Mouse (Mus musculus): ENCODE data around the gene Nemf. TPM values are rescaled to one million over a fixed set of nuclear protein-coding genes. Genes with fewer than 3 reads are reported as not detected.

Gene Nemf
- polyA plus RNA-seq, 1 experiment from 2014 or later = 103 TPM

GRCm38 (mm10) chr12:69298281-69298680 lies 58.7 kb downstream of the Nemf start:
- H3K4me1 ChIP-seq = peaks cover 28% of the 10 kb centered on the region
- WGBS = 90% methylated on average over 4 of the region's 4 CpGs
- H3K27me3 ChIP-seq = no peaks in the 10 kb centered on the region
- H3K9me3 ChIP-seq = no peaks in the 10 kb centered on the region
- peak overlapping the region; percentile 80 for H3K4me2 ChIP-seq (replicated peaks)
- no peak overlapping the region for H3K27ac ChIP-seq
- no peak overlapping the region for H3K9ac ChIP-seq
- no peak for ATAC-seq (ENCODE audit: low FRiP score, low read depth)
- peak overlapping the region; percentile 97 for H3K4me3 ChIP-seq
- peaks cover 32% of the 10 kb centered on the region for H3K36me3 ChIP-seq

GRCm38 (mm10) chr12:69297411-69298150 lies 59.4 kb downstream of the Nemf start:
- Histone ChIP-seq H3K9me3 (no peaks in the 10 kb centered on the region), H3K27me3 (no peaks in the 10 kb centered on the region), H3K4me1 (peaks cover 28% of the 10 kb centered on the region), H3K4me3 (peak overlapping the region; percentile 97), H3K27ac (peak overlapping the region; percentile 93; the same call in 1 of the 2 replicates), H3K36me3 (peaks cover 26% of the 10 kb centered on the region), H3K4me2 (replicated peaks) (peak overlapping the region; percentile 80), H3K9ac (peak overlapping the region; percentile 98)
- 18% methylated on average over 20 of the region's 20 CpGs for WGBS
- ATAC-seq (ENCODE audit: low FRiP score, low read depth) = no peak

- peak within 1 kb of the TSS; percentile 97 for H3K4me3 ChIP-seq
- H3K36me3 ChIP-seq = peaks cover 18% of the 10 kb centered on the region
- peak within 1 kb of the TSS; percentile 80 for H3K4me2 ChIP-seq (replicated peaks)
- peaks cover 28% of the 10 kb centered on the region for H3K4me1 ChIP-seq
- WGBS = under 1% methylated on average over 98 of the region's 98 CpGs
- H3K27ac ChIP-seq = peak within 1 kb of the TSS; percentile 93
- no peaks in the 10 kb centered on the region for H3K27me3 ChIP-seq
- no peaks in the 10 kb centered on the region for H3K9me3 ChIP-seq
- peak within 1 kb of the TSS; percentile 98 for H3K9ac ChIP-seq
- peak; percentile 92 for ATAC-seq (ENCODE audit: low FRiP score, low read depth)
These were observed 60.2 kb downstream of the Nemf start, which contains the start of gene Klhdc2 for GRCm38 (mm10) chr12:69296511-69297410. Klhdc2 (plus strand) TSS chr12:69296681.

- peaks cover 28% of the 10 kb centered on the region for H3K4me1 ChIP-seq
- peaks cover 9% of the 10 kb centered on the region for H3K36me3 ChIP-seq
- H3K9me3 ChIP-seq = no peaks in the 10 kb centered on the region
- peak overlapping the region; percentile 80 for H3K4me2 ChIP-seq (replicated peaks)
- 82% methylated on average over 4 of the region's 4 CpGs for WGBS
- H3K27me3 ChIP-seq = no peaks in the 10 kb centered on the region
- H3K4me3 ChIP-seq = peak overlapping the region; percentile 97
- no peak for ATAC-seq (ENCODE audit: low FRiP score, low read depth)
- H3K27ac ChIP-seq = peak overlapping the region; percentile 93; the same call in 1 of the 2 replicates
- H3K9ac ChIP-seq = peak overlapping the region; percentile 98
These were observed 61.3 kb downstream of the Nemf start for GRCm38 (mm10) chr12:69295651-69296050.

DNA sequence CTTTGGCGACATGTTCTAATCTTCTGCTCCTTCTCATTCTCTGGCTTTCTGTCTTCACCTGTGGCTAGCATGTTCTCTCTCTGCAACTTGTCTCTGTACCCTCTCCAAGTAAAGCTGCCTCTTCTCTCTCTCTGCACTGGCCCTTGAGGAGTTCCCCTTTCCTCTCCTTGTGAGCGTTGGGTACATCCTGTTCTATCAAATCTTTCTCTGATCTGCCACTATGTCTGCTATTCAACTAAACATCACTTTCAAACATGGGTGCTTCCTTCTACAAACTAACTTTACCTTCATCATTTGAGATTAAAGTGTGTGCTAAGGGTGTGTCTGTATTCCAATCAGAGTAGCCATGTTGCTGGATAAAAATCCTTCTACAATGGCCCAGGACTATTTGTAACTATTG lies 62.0 kb downstream of the Nemf start:
- Histone ChIP-seq H3K9ac (no peak overlapping the region), H3K27me3 (no peaks in the 10 kb centered on the region), H3K36me3 (0 out of 2 replicates have a peak, but pooled peaks cover 5% of the 10 kb centered on the region), H3K4me1 (peaks cover 28% of the 10 kb centered on the region), H3K4me2 (replicated peaks) (no peak overlapping the region), H3K27ac (no peak overlapping the region), H3K4me3 (no peak overlapping the region), H3K9me3 (no peaks in the 10 kb centered on the region)
- ATAC-seq (ENCODE audit: low FRiP score, low read depth) = no peak
- WGBS = 87% methylated on average over 2 of the region's 2 CpGs

DNA sequence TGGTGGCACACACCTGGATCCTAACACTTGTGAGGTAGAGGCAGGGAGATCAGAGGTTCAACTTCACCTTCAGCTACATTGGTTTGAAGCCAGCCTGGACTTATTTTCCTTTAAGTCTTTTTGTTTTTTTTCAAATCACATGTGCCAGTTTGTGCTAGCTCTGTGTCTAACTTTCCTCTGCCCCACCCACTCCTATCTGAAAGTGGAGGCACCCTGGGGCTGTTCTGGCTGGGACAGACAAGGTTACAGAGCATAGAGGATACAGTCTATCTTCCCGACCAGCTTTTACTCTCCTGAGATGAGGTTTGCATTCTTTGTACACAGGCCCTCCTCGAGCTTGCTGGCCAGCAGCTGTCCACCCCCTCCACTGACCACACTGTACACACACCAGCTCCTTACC lies 63.1 kb downstream of the Nemf start:
- H3K4me1 ChIP-seq = peaks cover 20% of the 10 kb centered on the region
- H3K9me3 ChIP-seq = no peaks in the 10 kb centered on the region
- 52% methylated on average over 2 of the region's 2 CpGs for WGBS
- no peak overlapping the region for H3K9ac ChIP-seq
- no peak for ATAC-seq (ENCODE audit: low FRiP score, low read depth)
- no peaks in the 10 kb centered on the region for H3K27me3 ChIP-seq
- H3K27ac ChIP-seq = no peak overlapping the region
- no peak overlapping the region for H3K4me3 ChIP-seq
- 0 out of 2 replicates have a peak, but pooled peaks cover 5% of the 10 kb centered on the region for H3K36me3 ChIP-seq
- H3K4me2 ChIP-seq (replicated peaks) = no peak overlapping the region

DNA sequence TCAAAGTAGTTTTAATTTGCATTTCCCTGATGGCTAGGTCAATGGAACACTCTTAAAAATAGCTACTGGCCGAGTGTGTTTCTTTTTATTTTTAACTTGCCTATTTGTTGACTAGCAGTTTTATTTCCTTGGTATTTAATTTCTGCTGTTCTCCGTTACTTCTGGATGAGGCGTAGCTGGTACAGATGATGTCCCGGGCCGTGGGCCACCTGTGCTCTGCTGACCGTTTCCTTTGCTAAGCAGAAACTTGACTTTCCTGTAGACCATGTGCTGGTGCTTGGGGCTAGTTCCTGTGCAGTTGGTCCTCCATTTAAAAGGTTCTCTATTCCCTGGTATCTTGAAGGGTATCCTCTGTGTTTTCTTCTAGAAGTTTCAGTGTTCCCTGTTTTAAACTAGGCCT lies 64.6 kb downstream of the Nemf start:
- Histone ChIP-seq H3K9me3 (no peaks in the 10 kb centered on the region), H3K36me3 (no peaks in the 10 kb centered on the region), H3K9ac (no peak overlapping the region), H3K4me3 (no peak overlapping the region), H3K27ac (no peak overlapping the region), H3K4me1 (peaks cover 6% of the 10 kb centered on the region), H3K4me2 (replicated peaks) (no peak overlapping the region), H3K27me3 (no peaks in the 10 kb centered on the region)
- 83% methylated on average over 6 of the region's 6 CpGs for WGBS
- ATAC-seq (ENCODE audit: low FRiP score, low read depth) = no peak

DNA sequence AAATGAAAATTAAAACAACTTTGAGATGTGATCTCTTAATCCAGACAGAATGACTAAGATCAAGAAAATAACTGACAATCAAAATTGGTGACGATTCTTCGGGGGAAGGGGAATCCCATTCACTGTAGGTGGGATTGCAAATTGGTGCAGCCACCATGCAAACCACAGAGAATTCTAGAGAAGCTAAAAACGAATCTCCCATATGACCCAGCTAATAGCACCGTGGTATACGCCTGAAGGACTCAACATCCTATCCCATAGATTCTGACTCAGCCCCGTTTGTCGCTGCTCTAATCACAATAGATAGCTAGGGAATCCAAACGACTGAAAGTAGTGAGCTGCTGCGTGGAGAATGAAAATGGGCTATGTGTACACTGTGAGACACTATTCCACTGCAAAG lies 68.3 kb downstream of the Nemf start:
- no peaks in the 10 kb centered on the region for H3K36me3 ChIP-seq
- no peak overlapping the region for H3K9ac ChIP-seq
- H3K9me3 ChIP-seq = no peaks in the 10 kb centered on the region
- no peaks in the 10 kb centered on the region for H3K4me1 ChIP-seq
- no peak overlapping the region for H3K27ac ChIP-seq
- ATAC-seq (ENCODE audit: low FRiP score, low read depth) = no peak
- 85% methylated on average over 9 of the region's 9 CpGs for WGBS
- H3K4me3 ChIP-seq = no peak overlapping the region
- no peaks in the 10 kb centered on the region for H3K27me3 ChIP-seq
- no peak overlapping the region for H3K4me2 ChIP-seq (replicated peaks)

DNA sequence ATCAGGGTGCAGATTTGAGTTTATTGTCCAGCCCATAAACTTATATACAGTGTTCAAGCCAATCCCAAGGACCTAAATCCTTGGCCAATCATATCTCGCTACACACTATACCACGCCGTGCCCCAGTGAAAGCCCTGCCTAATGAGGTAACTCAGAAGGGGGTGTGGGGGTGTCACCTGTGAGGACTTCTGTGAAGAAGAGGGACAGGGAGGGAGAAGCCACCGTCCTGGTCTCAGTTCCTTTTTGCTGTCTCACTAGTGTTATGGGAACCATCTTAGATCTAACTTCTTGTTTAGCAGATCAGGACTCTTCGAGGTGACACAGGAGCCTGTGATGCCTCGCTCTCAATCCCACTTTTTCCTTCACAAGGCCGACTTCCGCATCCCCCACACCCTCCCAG lies 69.4 kb downstream of the Nemf start:
- no peak overlapping the region for H3K4me3 ChIP-seq
- H3K9me3 ChIP-seq = no peaks in the 10 kb centered on the region
- 88% methylated on average over 8 of the region's 8 CpGs for WGBS
- no peak overlapping the region for H3K4me2 ChIP-seq (replicated peaks)
- no peaks in the 10 kb centered on the region for H3K36me3 ChIP-seq
- H3K9ac ChIP-seq = no peak overlapping the region
- no peaks in the 10 kb centered on the region for H3K27me3 ChIP-seq
- no peak overlapping the region for H3K27ac ChIP-seq
- ATAC-seq (ENCODE audit: low FRiP score, low read depth) = no peak
- H3K4me1 ChIP-seq = no peaks in the 10 kb centered on the region

DNA sequence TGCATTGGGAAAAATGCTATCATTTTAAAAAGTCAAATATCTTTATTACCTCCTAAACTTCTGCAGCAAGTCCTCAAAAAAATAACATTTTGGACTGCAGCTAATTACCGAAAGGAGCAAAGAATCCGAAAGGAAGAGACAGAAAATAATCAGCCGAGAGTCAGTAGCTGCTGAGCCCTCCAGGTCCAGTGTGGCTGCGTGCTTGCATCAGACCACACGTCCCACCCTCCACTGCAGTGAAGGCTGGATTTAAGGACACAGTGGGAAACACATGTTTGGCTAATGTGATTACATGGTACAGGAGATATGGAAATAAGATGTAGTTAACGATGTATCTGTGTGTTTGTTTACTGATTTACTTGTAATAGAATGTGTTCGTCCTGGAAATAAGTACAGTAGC lies 73.8 kb downstream of the Nemf start:
- no peaks in the 10 kb centered on the region for H3K4me1 ChIP-seq
- H3K4me2 ChIP-seq (replicated peaks) = no peak overlapping the region
- 81% methylated on average over 7 of the region's 7 CpGs for WGBS
- no peak overlapping the region for H3K27ac ChIP-seq
- no peak overlapping the region for H3K9ac ChIP-seq
- H3K27me3 ChIP-seq = no peaks in the 10 kb centered on the region
- no peaks in the 10 kb centered on the region for H3K9me3 ChIP-seq
- no peaks in the 10 kb centered on the region for H3K36me3 ChIP-seq
- ATAC-seq (ENCODE audit: low FRiP score, low read depth) = no peak
- H3K4me3 ChIP-seq = no peak overlapping the region

DNA sequence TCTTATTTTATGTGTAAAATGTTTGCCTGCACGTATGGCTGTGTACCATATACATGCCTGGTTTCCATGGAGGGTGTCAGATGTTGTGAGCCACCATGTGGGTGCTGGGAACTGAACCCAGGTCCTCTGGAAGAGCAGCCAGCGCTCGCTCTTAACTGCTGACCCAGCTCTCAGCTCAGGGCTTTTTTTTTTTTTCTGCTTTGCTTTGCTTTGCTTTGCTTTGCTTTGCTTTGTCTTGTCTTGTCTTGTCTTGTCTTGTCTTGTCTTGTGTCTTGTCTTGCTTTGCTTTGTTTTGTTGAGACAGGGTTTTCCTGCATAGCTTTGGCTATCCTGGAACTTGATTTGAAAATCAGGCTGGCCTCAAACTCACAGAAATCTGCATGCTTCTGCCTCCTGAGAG lies 76.0 kb downstream of the Nemf start:
- WGBS = 90% methylated on average over 3 of the region's 3 CpGs
- Histone ChIP-seq H3K36me3 (no peaks in the 10 kb centered on the region), H3K27ac (no peak overlapping the region), H3K4me3 (no peak overlapping the region), H3K27me3 (no peaks in the 10 kb centered on the region), H3K9me3 (no peaks in the 10 kb centered on the region), H3K9ac (no peak overlapping the region), H3K4me2 (replicated peaks) (no peak overlapping the region), H3K4me1 (no peaks in the 10 kb centered on the region)
- ATAC-seq (ENCODE audit: low FRiP score, low read depth) = no peak

GRCm38 (mm10) chr12:69279931-69280469 lies 77.0 kb downstream of the Nemf start:
- H3K9me3 ChIP-seq = no peaks in the 10 kb centered on the region
- no peak overlapping the region for H3K9ac ChIP-seq
- no peaks in the 10 kb centered on the region for H3K27me3 ChIP-seq
- no peak overlapping the region for H3K4me3 ChIP-seq
- no peak overlapping the region for H3K4me2 ChIP-seq (replicated peaks)
- no peaks in the 10 kb centered on the region for H3K36me3 ChIP-seq
- ATAC-seq (ENCODE audit: low FRiP score, low read depth) = no peak
- H3K27ac ChIP-seq = peak overlapping the region; percentile 44
- no peaks in the 10 kb centered on the region for H3K4me1 ChIP-seq
- 38% methylated on average over 1 of the region's 1 CpGs for WGBS

All from limb, embryonic 13.5 days (tissue).